Mouse (Mus musculus) CH12.LX (cell line): Measurements from ENCODE around the gene Cdkl4.

Experiments
- CTCF ChIP-seq, 2 experiments: IDR thresholded peaks in 1 of 2; conservative IDR thresholded peaks in 1 of 2; 2 replicates each; pipeline ENCODE4 v1.5.1; 2011 to 2012; ENCODE audit warnings: low read depth in 2 of 2, low read length in 2 of 2, improper control_type of control experiment in 1 of 2, inconsistent platforms in 1 of 2, mild to moderate bottlenecking in 1 of 2, moderate library complexity in 1 of 2
- EP300 ChIP-seq: IDR thresholded peaks from 2 replicates; pipeline ENCODE4 v1.6.1; 2011; ENCODE audit warnings: low read length, improper control_type of control experiment
- ETS1 ChIP-seq: conservative IDR thresholded peaks from 2 replicates; pipeline ENCODE4 v1.6.1; 2012; ENCODE audit warnings: low read depth, mild to moderate bottlenecking, inconsistent platforms, low read length, improper control_type of control experiment, moderate library complexity
- HCFC1 ChIP-seq: IDR thresholded peaks from 2 replicates; pipeline ENCODE4 v1.6.1; 2012; ENCODE audit warnings: low read depth, mild to moderate bottlenecking, inconsistent platforms, low read length, improper control_type of control experiment
- JUND ChIP-seq: conservative IDR thresholded peaks from 2 replicates; pipeline ENCODE4 v1.6.1; 2011; ENCODE audit warnings: low read depth, low read length, improper control_type of control experiment
- MAX ChIP-seq: IDR thresholded peaks from 2 replicates; pipeline ENCODE4 v1.6.1; 2011; ENCODE audit warnings: low read length, improper control_type of control experiment
- MXI1 ChIP-seq: IDR thresholded peaks from 2 replicates; pipeline ENCODE4 v1.6.1; 2011; ENCODE audit warnings: mild to moderate bottlenecking, low read depth, low read length, improper control_type of control experiment
- NRF1 ChIP-seq: IDR thresholded peaks from 2 replicates; pipeline ENCODE4 v1.6.1; 2014; ENCODE audit warnings: low read depth, mild to moderate bottlenecking, inconsistent platforms, low read length, improper control_type of control experiment, moderate library complexity
- PAX5 ChIP-seq: IDR thresholded peaks from 2 replicates; pipeline ENCODE4 v1.6.1; 2012; ENCODE audit warnings: low read length, inconsistent platforms, mixed read lengths
- POLR2A ChIP-seq: IDR thresholded peaks from 2 replicates; pipeline ENCODE4 v1.6.1; 2011; ENCODE audit warnings: low read depth, mild to moderate bottlenecking, improper control_type of control experiment, low read length
- SIN3A ChIP-seq: IDR thresholded peaks from 2 replicates; pipeline ENCODE4 v1.6.1; 2012; ENCODE audit warnings: low read length, improper control_type of control experiment, inconsistent platforms
- TBP ChIP-seq: conservative IDR thresholded peaks from 2 replicates; pipeline ENCODE4 v1.6.1; 2011; ENCODE audit warnings: low read depth, low read length, improper control_type of control experiment
- USF1 ChIP-seq: IDR thresholded peaks from 2 replicates; pipeline ENCODE4 v1.6.1; 2014; ENCODE audit warnings: low read depth, mild to moderate bottlenecking, inconsistent platforms, low read length, improper control_type of control experiment
- ZMIZ1 ChIP-seq: IDR thresholded peaks from 2 replicates; pipeline ENCODE4 v1.6.1; 2012; ENCODE audit warnings: low read depth, mild to moderate bottlenecking, inconsistent platforms, low read length, improper control_type of control experiment

- no peak for TF ChIP-seq PAX5
- TF ChIP-seq EP300: no peak
- TF ChIP-seq TBP: no peak
- TF ChIP-seq MXI1: no peak
- no peak for TF ChIP-seq POLR2A
- no peak for TF ChIP-seq USF1
- no peak for TF ChIP-seq SIN3A
- TF ChIP-seq CTCF (conservative IDR thresholded peaks at IDR 0.05 in 1 of 2, IDR thresholded peaks at IDR 0.05 in 1 of 2; ENCODE audit: low read depth in 2 of 2, low read length in 2 of 2): no peak
- TF ChIP-seq HCFC1: no peak
- TF ChIP-seq NRF1: no peak
- TF ChIP-seq ETS1: no peak
- TF ChIP-seq MAX: no peak
- TF ChIP-seq ZMIZ1: no peak
- TF ChIP-seq JUND: no peak
Measured at GRCm38 (mm10) chr17:80485160-80485559, 92.5 kb downstream of the Cdkl4 start.
